Mouse (Mus musculus) heart, postnatal 0 days (tissue): ENCODE data around the gene 4930519G04Rik.

Experiments used
- CTCF ChIP-seq: IDR thresholded peaks from 2 replicates; pipeline ENCODE4 v1.5.1; 2016; ENCODE audit warnings: antibody characterized with exemption, control low read depth, low read depth
- EP300 ChIP-seq: IDR thresholded peaks from 2 replicates; pipeline ENCODE4 v1.6.1; 2016; ENCODE audit warnings: antibody characterized with exemption, low read depth

DNA sequence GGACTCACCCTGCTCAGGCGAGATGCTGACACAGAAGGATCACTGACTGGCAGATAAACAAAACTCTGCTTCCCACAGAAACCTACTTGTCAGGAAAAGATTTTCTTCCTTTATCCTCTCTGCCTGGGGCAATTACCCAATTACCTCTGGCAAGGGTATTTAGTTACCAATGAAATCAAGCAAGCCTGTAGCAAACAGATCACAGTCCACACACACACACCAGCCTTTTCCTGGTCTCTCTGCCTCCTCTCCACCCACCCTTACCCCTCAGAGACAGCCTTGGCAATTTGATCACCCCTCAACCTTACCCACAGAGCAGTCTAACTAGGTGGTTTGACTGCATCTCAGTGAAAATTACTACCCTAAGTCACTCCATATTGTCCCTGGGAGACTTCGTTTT lies 35.5 kb downstream of the 4930519G04Rik start:
- TF ChIP-seq EP300 (no peak), CTCF (no peak)
